Mouse (Mus musculus): ENCODE measurements at regions not wholly inside any gene's neighbourhood (a gene's known extent, or its start where the extent isn't known, plus 50 kb on each side); places are given as distances from the start of the nearest gene placed in this dataset.

GRCm38 (mm10) chr2:78196006-78196405, 249.8 kb upstream of the Cwc22 start:
- ATAC-seq (ENCODE audit: low FRiP score), result no peak
- 85% methylated on average over 4 of the region's 4 CpGs for WGBS

GRCm38 (mm10) chr2:78189620-78190019, 243.4 kb upstream of the Cwc22 start:
- ATAC-seq (ENCODE audit: low FRiP score) (peak; percentile 68), DNase-seq (ENCODE audit: low spot score) (peak; percentile 43)
- Histone ChIP-seq H3K27me3 (ENCODE audit: control insufficient read depth, insufficient read depth, low read length) (no peaks in the 10 kb centered on the region), H3K4me2 (replicated peaks; ENCODE audit: low read depth, low read length) (no peak overlapping the region), H3K4me1 (replicated peaks; ENCODE audit: control insufficient read depth, insufficient read depth, low read length) (no peaks in the 10 kb centered on the region), H3K27ac (ENCODE audit: low read depth, low read length) (no peak overlapping the region), H3K9me3 (ENCODE audit: control insufficient read depth, low read length) (no peaks in the 10 kb centered on the region), H3K9ac (ENCODE audit: low read depth, low read length) (no peak overlapping the region), H3K36me3 (ENCODE audit: control insufficient read depth, insufficient read depth, low read length) (no peaks in the 10 kb centered on the region), H3K4me3 (ENCODE audit: low read depth, low read length) (no peak overlapping the region)
- 12% methylated on average over 1 of the region's 1 CpGs for WGBS

More at GRCm38 (mm10) chr2:78196006-78196405, 249.8 kb upstream of the Cwc22 start:
- no peaks in the 10 kb centered on the region for H3K36me3 ChIP-seq (ENCODE audit: control insufficient read depth, insufficient read depth, low read length)
- no peak overlapping the region for H3K4me3 ChIP-seq (ENCODE audit: low read depth, low read length)
- no peaks in the 10 kb centered on the region for H3K9me3 ChIP-seq (ENCODE audit: control insufficient read depth, low read length)
- no peak overlapping the region for H3K4me2 ChIP-seq (replicated peaks; ENCODE audit: low read depth, low read length)
- no peak for DNase-seq (ENCODE audit: low spot score)
- no peaks in the 10 kb centered on the region for H3K27me3 ChIP-seq (ENCODE audit: control insufficient read depth, insufficient read depth, low read length)
- no peak overlapping the region for H3K27ac ChIP-seq (ENCODE audit: low read depth, low read length)
- H3K4me1 ChIP-seq (replicated peaks; ENCODE audit: control insufficient read depth, insufficient read depth, low read length), result no peaks in the 10 kb centered on the region
- H3K9ac ChIP-seq (ENCODE audit: low read depth, low read length), result no peak overlapping the region

- H3K4me3 ChIP-seq (ENCODE audit: low read depth, low read length), result no peak overlapping the region
- 69% methylated on average over 1 of the region's 1 CpGs for WGBS
- H3K4me1 ChIP-seq (replicated peaks; ENCODE audit: control insufficient read depth, insufficient read depth, low read length), result no peaks in the 10 kb centered on the region
- H3K27me3 ChIP-seq (ENCODE audit: control insufficient read depth, insufficient read depth, low read length), result no peaks in the 10 kb centered on the region
- no peak overlapping the region for H3K9ac ChIP-seq (ENCODE audit: low read depth, low read length)
- H3K9me3 ChIP-seq (ENCODE audit: control insufficient read depth, low read length), result no peaks in the 10 kb centered on the region
- no peak overlapping the region for H3K4me2 ChIP-seq (replicated peaks; ENCODE audit: low read depth, low read length)
- no peak for DNase-seq (ENCODE audit: low spot score)
- no peak overlapping the region for H3K27ac ChIP-seq (ENCODE audit: low read depth, low read length)
- H3K36me3 ChIP-seq (ENCODE audit: control insufficient read depth, insufficient read depth, low read length), result no peaks in the 10 kb centered on the region
- no peak for ATAC-seq (ENCODE audit: low FRiP score)
Observed at GRCm38 (mm10) chr2:78184950-78185349, 238.8 kb upstream of the Cwc22 start.

- Histone ChIP-seq H3K4me1 (replicated peaks; ENCODE audit: control insufficient read depth, insufficient read depth, low read length) (no peaks in the 10 kb centered on the region; the same call in 1 of the 2 replicates), H3K9ac (ENCODE audit: low read depth, low read length) (no peak overlapping the region), H3K27me3 (ENCODE audit: control insufficient read depth, insufficient read depth, low read length) (no peaks in the 10 kb centered on the region), H3K9me3 (ENCODE audit: control insufficient read depth, low read length) (no peaks in the 10 kb centered on the region), H3K4me2 (replicated peaks; ENCODE audit: low read depth, low read length) (no peak overlapping the region), H3K27ac (ENCODE audit: low read depth, low read length) (no peak overlapping the region), H3K36me3 (ENCODE audit: control insufficient read depth, insufficient read depth, low read length) (no peaks in the 10 kb centered on the region), H3K4me3 (ENCODE audit: low read depth, low read length) (no peak overlapping the region)
- DNase-seq (ENCODE audit: low spot score) (no peak), ATAC-seq (ENCODE audit: low FRiP score) (no peak)
- WGBS, result 82% methylated on average over 4 of the region's 4 CpGs
Observed at GRCm38 (mm10) chr2:78173784-78174183, 227.6 kb upstream of the Cwc22 start.

GRCm38 (mm10) chr2:78172819-78173218, 226.6 kb upstream of the Cwc22 start:
- Histone ChIP-seq H3K36me3 (ENCODE audit: control insufficient read depth, insufficient read depth, low read length) (no peaks in the 10 kb centered on the region), H3K27me3 (ENCODE audit: control insufficient read depth, insufficient read depth, low read length) (no peaks in the 10 kb centered on the region), H3K9ac (ENCODE audit: low read depth, low read length) (no peak overlapping the region), H3K27ac (ENCODE audit: low read depth, low read length) (no peak overlapping the region), H3K4me2 (replicated peaks; ENCODE audit: low read depth, low read length) (no peak overlapping the region), H3K4me1 (replicated peaks; ENCODE audit: control insufficient read depth, insufficient read depth, low read length) (no peaks in the 10 kb centered on the region; the same call in 1 of the 2 replicates), H3K4me3 (ENCODE audit: low read depth, low read length) (no peak overlapping the region), H3K9me3 (ENCODE audit: control insufficient read depth, low read length) (no peaks in the 10 kb centered on the region)
- no peak for ATAC-seq (ENCODE audit: low FRiP score)
- no peak for DNase-seq (ENCODE audit: low spot score)
- 63% methylated on average over 4 of the region's 4 CpGs for WGBS

GRCm38 (mm10) chr2:78170162-78170747, 224.1 kb upstream of the Cwc22 start:
- DNase-seq (ENCODE audit: low spot score) (no peak), ATAC-seq (ENCODE audit: low FRiP score) (peak; percentile 66)
- Histone ChIP-seq H3K27me3 (ENCODE audit: control insufficient read depth, insufficient read depth, low read length) (no peaks in the 10 kb centered on the region), H3K4me2 (replicated peaks; ENCODE audit: low read depth, low read length) (no peak overlapping the region), H3K4me1 (replicated peaks; ENCODE audit: control insufficient read depth, insufficient read depth, low read length) (no peaks in the 10 kb centered on the region; the same call in 1 of the 2 replicates), H3K9me3 (ENCODE audit: control insufficient read depth, low read length) (no peaks in the 10 kb centered on the region), H3K36me3 (ENCODE audit: control insufficient read depth, insufficient read depth, low read length) (no peaks in the 10 kb centered on the region), H3K4me3 (ENCODE audit: low read depth, low read length) (no peak overlapping the region), H3K9ac (ENCODE audit: low read depth, low read length) (no peak overlapping the region), H3K27ac (ENCODE audit: low read depth, low read length) (no peak overlapping the region)
- 74% methylated on average over 6 of the region's 6 CpGs for WGBS

GRCm38 (mm10) chr2:78165429-78165828, 219.3 kb upstream of the Cwc22 start:
- H3K9ac ChIP-seq (ENCODE audit: low read depth, low read length), result no peak overlapping the region
- no peaks in the 10 kb centered on the region for H3K9me3 ChIP-seq (ENCODE audit: control insufficient read depth, low read length)
- no peaks in the 10 kb centered on the region; the same call in 1 of the 2 replicates for H3K4me1 ChIP-seq (replicated peaks; ENCODE audit: control insufficient read depth, insufficient read depth, low read length)
- no peaks in the 10 kb centered on the region for H3K27me3 ChIP-seq (ENCODE audit: control insufficient read depth, insufficient read depth, low read length)
- 86% methylated on average over 13 of the region's 13 CpGs for WGBS
- ATAC-seq (ENCODE audit: low FRiP score) (no peak), DNase-seq (ENCODE audit: low spot score) (no peak)
- no peaks in the 10 kb centered on the region for H3K36me3 ChIP-seq (ENCODE audit: control insufficient read depth, insufficient read depth, low read length)
- no peak overlapping the region for H3K4me3 ChIP-seq (ENCODE audit: low read depth, low read length)
- H3K27ac ChIP-seq (ENCODE audit: low read depth, low read length), result no peak overlapping the region
- H3K4me2 ChIP-seq (replicated peaks; ENCODE audit: low read depth, low read length), result no peak overlapping the region

- H3K4me2 ChIP-seq (replicated peaks; ENCODE audit: low read depth, low read length), result no peak overlapping the region
- H3K4me3 ChIP-seq (ENCODE audit: low read depth, low read length), result no peak overlapping the region
- no peaks in the 10 kb centered on the region for H3K4me1 ChIP-seq (replicated peaks; ENCODE audit: control insufficient read depth, insufficient read depth, low read length)
- H3K9me3 ChIP-seq (ENCODE audit: control insufficient read depth, low read length), result no peaks in the 10 kb centered on the region
- H3K27ac ChIP-seq (ENCODE audit: low read depth, low read length), result no peak overlapping the region
- no peak overlapping the region for H3K9ac ChIP-seq (ENCODE audit: low read depth, low read length)
- H3K36me3 ChIP-seq (ENCODE audit: control insufficient read depth, insufficient read depth, low read length), result no peaks in the 10 kb centered on the region
- WGBS, result 85% methylated on average over 3 of the region's 3 CpGs
- ATAC-seq (ENCODE audit: low FRiP score) (peak; percentile 63; the same call in 1 of the 2 replicates), DNase-seq (ENCODE audit: low spot score) (peak; percentile 11)
- H3K27me3 ChIP-seq (ENCODE audit: control insufficient read depth, insufficient read depth, low read length), result no peaks in the 10 kb centered on the region
Observed at GRCm38 (mm10) chr2:78159877-78160485, 213.8 kb upstream of the Cwc22 start.

GRCm38 (mm10) chr2:78110335-78110734, 164.2 kb upstream of the Cwc22 start:
- no peak overlapping the region for H3K4me2 ChIP-seq (replicated peaks; ENCODE audit: low read depth, low read length)
- H3K27ac ChIP-seq (ENCODE audit: low read depth, low read length), result no peak overlapping the region
- no peak overlapping the region for H3K9ac ChIP-seq (ENCODE audit: low read depth, low read length)
- 90% methylated on average over 3 of the region's 3 CpGs for whole genome bisulfite sequencing
- H3K4me1 ChIP-seq (replicated peaks; ENCODE audit: control insufficient read depth, insufficient read depth, low read length), result no peaks in the 10 kb centered on the region
- ATAC-seq (ENCODE audit: low FRiP score), result no peak
- no peak overlapping the region for H3K4me3 ChIP-seq (ENCODE audit: low read depth, low read length)
- DNase-seq (ENCODE audit: low spot score), result no peak
- no peaks in the 10 kb centered on the region for H3K36me3 ChIP-seq (ENCODE audit: control insufficient read depth, insufficient read depth, low read length)
- no peaks in the 10 kb centered on the region for H3K27me3 ChIP-seq (ENCODE audit: control insufficient read depth, insufficient read depth, low read length)
- H3K9me3 ChIP-seq (ENCODE audit: control insufficient read depth, low read length), result no peaks in the 10 kb centered on the region

All from hindbrain, embryonic 11.5 days (tissue).